Comparison of ENCODE assay signal across 45 mouse cellular contexts in genomic region chr2:86195863-86196262, GRCm38 (mm10). TPM values are rescaled to one million over a fixed set of nuclear protein-coding genes. Genes with fewer than 3 reads are reported as not detected.
"Had no signal": no experiment of that assay in that cellular context is flagged by ENCODE, and none has a peak within 500 bp of the region (broad histone marks: within the 10 kb centered on the region; RNA-seq: fewer than 3 reads in every experiment).

No protein-coding gene starts in this region.

- DNase-seq: left cerebral cortex, postnatal 4 days; liver; liver, embryonic 13.5 days; lung, adult 18-20 months; lung, adult 2 months; lung, embryonic 14.5 days; lung, postnatal 10 days; lung, postnatal 14 days; lung, postnatal 36 days; lung, postnatal 4 days; midbrain, embryonic 14.5 days had no signal

- H3K36me3 ChIP-seq: limb, embryonic 10.5 days; limb, embryonic 12.5 days; limb, embryonic 13.5 days; limb, embryonic 15.5 days; liver, embryonic 12.5 days; liver, embryonic 13.5 days; liver, embryonic 15.5 days; lung, embryonic 15.5 days; midbrain, embryonic 10.5 days; midbrain, embryonic 12.5 days; midbrain, embryonic 13.5 days; midbrain, embryonic 15.5 days had no signal

- H3K4me2 ChIP-seq: limb, embryonic 12.5 days; limb, embryonic 13.5 days; limb, embryonic 15.5 days; liver, embryonic 12.5 days; liver, embryonic 13.5 days; liver, embryonic 15.5 days; lung, embryonic 14.5 days; lung, embryonic 15.5 days; midbrain, embryonic 11.5 days; midbrain, embryonic 12.5 days; midbrain, embryonic 13.5 days; midbrain, embryonic 15.5 days had no signal

- ATAC-seq: liver, embryonic 12.5 days; lung, postnatal 0 days; midbrain, embryonic 13.5 days; midbrain, embryonic 15.5 days; midbrain, embryonic 16.5 days had no signal

- H3K9me3 ChIP-seq: limb, embryonic 10.5 days; limb, embryonic 12.5 days; limb, embryonic 13.5 days; limb, embryonic 15.5 days; liver, embryonic 12.5 days; liver, embryonic 13.5 days; liver, embryonic 15.5 days; lung, embryonic 15.5 days; megakaryocyte, embryonic 14.5 days; midbrain, embryonic 10.5 days; midbrain, embryonic 12.5 days; midbrain, embryonic 13.5 days; midbrain, embryonic 15.5 days had no signal

- H3K27ac ChIP-seq: left cerebral cortex, adult 2 months; limb, embryonic 10.5 days; limb, embryonic 12.5 days; limb, embryonic 13.5 days; limb, embryonic 15.5 days; liver, embryonic 12.5 days; liver, embryonic 13.5 days; liver, embryonic 14.5 days; liver, embryonic 15.5 days; lung, embryonic 15.5 days; macrophage; midbrain, embryonic 10.5 days; midbrain, embryonic 12.5 days; midbrain, embryonic 13.5 days; midbrain, embryonic 15.5 days had no signal

- H3K4me1 ChIP-seq: limb, embryonic 10.5 days; limb, embryonic 12.5 days; limb, embryonic 13.5 days; limb, embryonic 15.5 days; liver, embryonic 12.5 days; liver, embryonic 13.5 days; liver, embryonic 15.5 days; lung, embryonic 15.5 days; megakaryocyte, embryonic 14.5 days; midbrain, embryonic 10.5 days; midbrain, embryonic 12.5 days; midbrain, embryonic 13.5 days; midbrain, embryonic 15.5 days had no signal

- H3K27me3 ChIP-seq: limb, embryonic 12.5 days; limb, embryonic 13.5 days; limb, embryonic 15.5 days; liver, embryonic 12.5 days; liver, embryonic 13.5 days; liver, embryonic 15.5 days; lung, embryonic 15.5 days; megakaryocyte, embryonic 14.5 days; midbrain, embryonic 12.5 days; midbrain, embryonic 13.5 days; midbrain, embryonic 15.5 days had no signal

- H3K4me3 ChIP-seq: left cerebral cortex, adult 2 months; limb, embryonic 10.5 days; limb, embryonic 12.5 days; limb, embryonic 13.5 days; limb, embryonic 15.5 days; liver, embryonic 12.5 days; liver, embryonic 13.5 days; liver, embryonic 15.5 days; lung, embryonic 15.5 days; megakaryocyte, embryonic 14.5 days; midbrain, embryonic 10.5 days; midbrain, embryonic 12.5 days; midbrain, embryonic 13.5 days; midbrain, embryonic 15.5 days; myocyte had no signal

- H3K9ac ChIP-seq: limb, embryonic 12.5 days; limb, embryonic 13.5 days; limb, embryonic 15.5 days; liver, embryonic 12.5 days; liver, embryonic 13.5 days; liver, embryonic 14.5 days; liver, embryonic 15.5 days; lung, embryonic 14.5 days; lung, embryonic 15.5 days; midbrain, embryonic 12.5 days; midbrain, embryonic 13.5 days; midbrain, embryonic 15.5 days had no signal

RNA-seq across cellular contexts. Expression of gene Olfr1045, which starts 6.9 kb away (rescaled TPM):
- total RNA-seq: left cerebral cortex, adult 18-20 months; left cerebral cortex, adult 2 months; left cerebral cortex, adult 8-10 months; left cerebral cortex, postnatal 10 days; left cerebral cortex, postnatal 14 days; left cerebral cortex, postnatal 25 days; left cerebral cortex, postnatal 36 days; left cerebral cortex, postnatal 4 days; liver, adult 2 months; megakaryocyte progenitor cell, adult 5-6 weeks; megakaryocyte-erythroid progenitor cell, adult 5-6 weeks; midbrain, postnatal 0 days; monocyte, adult 5-6 weeks had no signal
- polyA plus RNA-seq: limb, embryonic 10.5 days; limb, embryonic 11.5 days; limb, embryonic 12.5 days; limb, embryonic 13.5 days; limb, embryonic 14.5 days; limb, embryonic 15.5 days; liver, adult 2 months; liver, embryonic 12.5 days; liver, embryonic 13.5 days; liver, embryonic 14.5 days; liver, embryonic 15.5 days; liver, embryonic 16.5 days; lung, adult 2 months; lung, embryonic 14.5 days; lung, embryonic 15.5 days; lung, embryonic 16.5 days; lung, postnatal 0 days; macrophage; midbrain, embryonic 10.5 days; midbrain, embryonic 11.5 days; midbrain, embryonic 12.5 days; midbrain, embryonic 13.5 days; midbrain, embryonic 14.5 days; midbrain, embryonic 15.5 days; midbrain, embryonic 16.5 days; midbrain, postnatal 0 days; myocyte had no signal

RNA-seq across cellular contexts. Expression of gene Olfr52, which starts 10.4 kb away (rescaled TPM):
- total RNA-seq: left cerebral cortex, adult 18-20 months; left cerebral cortex, adult 2 months; left cerebral cortex, adult 8-10 months; left cerebral cortex, postnatal 10 days; left cerebral cortex, postnatal 14 days; left cerebral cortex, postnatal 25 days; left cerebral cortex, postnatal 36 days; left cerebral cortex, postnatal 4 days; liver, adult 2 months; megakaryocyte progenitor cell, adult 5-6 weeks; megakaryocyte-erythroid progenitor cell, adult 5-6 weeks; midbrain, postnatal 0 days; monocyte, adult 5-6 weeks had no signal
- polyA plus RNA-seq: limb, embryonic 10.5 days; limb, embryonic 11.5 days; limb, embryonic 12.5 days; limb, embryonic 13.5 days; limb, embryonic 14.5 days; limb, embryonic 15.5 days; liver, adult 2 months; liver, embryonic 12.5 days; liver, embryonic 13.5 days; liver, embryonic 14.5 days; liver, embryonic 15.5 days; liver, embryonic 16.5 days; lung, adult 2 months; lung, embryonic 14.5 days; lung, embryonic 15.5 days; lung, embryonic 16.5 days; lung, postnatal 0 days; macrophage; midbrain, embryonic 10.5 days; midbrain, embryonic 11.5 days; midbrain, embryonic 12.5 days; midbrain, embryonic 13.5 days; midbrain, embryonic 14.5 days; midbrain, embryonic 15.5 days; midbrain, embryonic 16.5 days; midbrain, postnatal 0 days; myocyte had no signal

RNA-seq across cellular contexts. Expression of gene Olfr1044, which starts 18.2 kb away (rescaled TPM):
- total RNA-seq: left cerebral cortex, adult 18-20 months; left cerebral cortex, adult 2 months; left cerebral cortex, adult 8-10 months; left cerebral cortex, postnatal 10 days; left cerebral cortex, postnatal 14 days; left cerebral cortex, postnatal 25 days; left cerebral cortex, postnatal 36 days; left cerebral cortex, postnatal 4 days; liver, adult 2 months; megakaryocyte progenitor cell, adult 5-6 weeks; megakaryocyte-erythroid progenitor cell, adult 5-6 weeks; midbrain, postnatal 0 days; monocyte, adult 5-6 weeks had no signal
- polyA plus RNA-seq: limb, embryonic 10.5 days; limb, embryonic 11.5 days; limb, embryonic 12.5 days; limb, embryonic 13.5 days; limb, embryonic 14.5 days; limb, embryonic 15.5 days; liver, adult 2 months; liver, embryonic 12.5 days; liver, embryonic 13.5 days; liver, embryonic 14.5 days; liver, embryonic 15.5 days; liver, embryonic 16.5 days; lung, adult 2 months; lung, embryonic 14.5 days; lung, embryonic 15.5 days; lung, embryonic 16.5 days; lung, postnatal 0 days; macrophage; midbrain, embryonic 10.5 days; midbrain, embryonic 11.5 days; midbrain, embryonic 12.5 days; midbrain, embryonic 13.5 days; midbrain, embryonic 14.5 days; midbrain, embryonic 15.5 days; midbrain, embryonic 16.5 days; midbrain, postnatal 0 days; myocyte had no signal

RNA-seq across cellular contexts. Expression of gene Olfr1046, which starts 23.3 kb away (rescaled TPM):
- total RNA-seq: left cerebral cortex, adult 18-20 months; left cerebral cortex, adult 2 months; left cerebral cortex, adult 8-10 months; left cerebral cortex, postnatal 10 days; left cerebral cortex, postnatal 14 days; left cerebral cortex, postnatal 25 days; left cerebral cortex, postnatal 36 days; left cerebral cortex, postnatal 4 days; liver, adult 2 months; megakaryocyte progenitor cell, adult 5-6 weeks; megakaryocyte-erythroid progenitor cell, adult 5-6 weeks; midbrain, postnatal 0 days; monocyte, adult 5-6 weeks had no signal
- polyA plus RNA-seq: limb, embryonic 10.5 days; limb, embryonic 11.5 days; limb, embryonic 12.5 days; limb, embryonic 13.5 days; limb, embryonic 14.5 days; limb, embryonic 15.5 days; liver, adult 2 months; liver, embryonic 12.5 days; liver, embryonic 13.5 days; liver, embryonic 14.5 days; liver, embryonic 15.5 days; liver, embryonic 16.5 days; lung, adult 2 months; lung, embryonic 14.5 days; lung, embryonic 15.5 days; lung, embryonic 16.5 days; lung, postnatal 0 days; macrophage; midbrain, embryonic 10.5 days; midbrain, embryonic 11.5 days; midbrain, embryonic 12.5 days; midbrain, embryonic 13.5 days; midbrain, embryonic 14.5 days; midbrain, embryonic 15.5 days; midbrain, embryonic 16.5 days; midbrain, postnatal 0 days; myocyte had no signal

RNA-seq across cellular contexts. Expression of gene Olfr1043, which starts 28.5 kb away (rescaled TPM):
- total RNA-seq: left cerebral cortex, adult 18-20 months; left cerebral cortex, adult 2 months; left cerebral cortex, adult 8-10 months; left cerebral cortex, postnatal 10 days; left cerebral cortex, postnatal 14 days; left cerebral cortex, postnatal 25 days; left cerebral cortex, postnatal 36 days; left cerebral cortex, postnatal 4 days; liver, adult 2 months; megakaryocyte progenitor cell, adult 5-6 weeks; megakaryocyte-erythroid progenitor cell, adult 5-6 weeks; midbrain, postnatal 0 days; monocyte, adult 5-6 weeks had no signal
- polyA plus RNA-seq: limb, embryonic 10.5 days; limb, embryonic 11.5 days; limb, embryonic 12.5 days; limb, embryonic 13.5 days; limb, embryonic 14.5 days; limb, embryonic 15.5 days; liver, adult 2 months; liver, embryonic 12.5 days; liver, embryonic 13.5 days; liver, embryonic 14.5 days; liver, embryonic 15.5 days; liver, embryonic 16.5 days; lung, adult 2 months; lung, embryonic 14.5 days; lung, embryonic 15.5 days; lung, embryonic 16.5 days; lung, postnatal 0 days; macrophage; midbrain, embryonic 10.5 days; midbrain, embryonic 11.5 days; midbrain, embryonic 12.5 days; midbrain, embryonic 13.5 days; midbrain, embryonic 14.5 days; midbrain, embryonic 15.5 days; midbrain, embryonic 16.5 days; midbrain, postnatal 0 days; myocyte had no signal
